Mouse (Mus musculus) midbrain, embryonic 12.5 days (tissue): ENCODE data around the gene Uqcrc2. TPM values are rescaled to one million over a fixed set of nuclear protein-coding genes. Genes with fewer than 3 reads are reported as not detected.

Source experiments
- ATAC-seq: fragments of 200-750 bp; cut with Nextera tagmentation; 2 replicates; pipeline ENCODE4 v1.8.0; 2017; ENCODE audit warnings: low read depth, moderate TSS enrichment, moderate library complexity; ENCODE audit not compliant: low FRiP score
- H3K27ac ChIP-seq: fragments of 300-500 bp; sonication (generic); replicated peaks from 2 replicates; pipeline ENCODE4 v1.5.1; 2016; ENCODE audit warnings: mild to moderate bottlenecking
- H3K27me3 ChIP-seq: fragments of 300-500 bp; sonication (generic); 2 replicates; pipeline ENCODE4 v1.6.1; 2016; ENCODE audit warnings: mild to moderate bottlenecking
- H3K36me3 ChIP-seq: fragments of 300-500 bp; sonication (generic); 2 replicates; pipeline ENCODE4 v1.6.1; 2016
- H3K4me1 ChIP-seq: fragments of 300-500 bp; sonication (generic); 2 replicates; pipeline ENCODE4 v1.6.1; 2016
- H3K4me2 ChIP-seq: fragments of 300-500 bp; sonication (generic); replicated peaks from 2 replicates; pipeline ENCODE4 v1.6.1; 2016; ENCODE audit warnings: mild to moderate bottlenecking, moderate library complexity
- H3K4me3 ChIP-seq: fragments of 300-500 bp; sonication (generic); 2 replicates; pipeline ENCODE4 v1.5.1; 2016; ENCODE audit warnings: mild to moderate bottlenecking
- H3K9ac ChIP-seq: fragments of 300-500 bp; sonication (generic); replicated peaks from 2 replicates; pipeline ENCODE4 v1.6.1; 2016; ENCODE audit warnings: mild to moderate bottlenecking, moderate library complexity
- H3K9me3 ChIP-seq: fragments of 300-500 bp; sonication (generic); 2 replicates; pipeline ENCODE4 v1.6.1; 2016; ENCODE audit warnings: mild to moderate bottlenecking
- WGBS: fragments of 180-500 bp; shearing (Covaris S2); methylation state at CpG from one replicate; pipeline ENCODE4 v1.1.7; 2016; 5-methylcytosine and 5-hydroxymethylcytosine counted together
- polyA plus RNA-seq: library from polyadenylated mRNA; unstranded; fragments of >200 nt; fragmentation: Nextera tagmentation; extraction: Ambion mirVana; gene quantifications from 2 replicates; pipeline ENCODE4 v1.2.1, GENCODE M21; 2016

Uqcrc2 gene
- 169 and 175 TPM in 2 replicates for polyA plus RNA-seq

DNA sequence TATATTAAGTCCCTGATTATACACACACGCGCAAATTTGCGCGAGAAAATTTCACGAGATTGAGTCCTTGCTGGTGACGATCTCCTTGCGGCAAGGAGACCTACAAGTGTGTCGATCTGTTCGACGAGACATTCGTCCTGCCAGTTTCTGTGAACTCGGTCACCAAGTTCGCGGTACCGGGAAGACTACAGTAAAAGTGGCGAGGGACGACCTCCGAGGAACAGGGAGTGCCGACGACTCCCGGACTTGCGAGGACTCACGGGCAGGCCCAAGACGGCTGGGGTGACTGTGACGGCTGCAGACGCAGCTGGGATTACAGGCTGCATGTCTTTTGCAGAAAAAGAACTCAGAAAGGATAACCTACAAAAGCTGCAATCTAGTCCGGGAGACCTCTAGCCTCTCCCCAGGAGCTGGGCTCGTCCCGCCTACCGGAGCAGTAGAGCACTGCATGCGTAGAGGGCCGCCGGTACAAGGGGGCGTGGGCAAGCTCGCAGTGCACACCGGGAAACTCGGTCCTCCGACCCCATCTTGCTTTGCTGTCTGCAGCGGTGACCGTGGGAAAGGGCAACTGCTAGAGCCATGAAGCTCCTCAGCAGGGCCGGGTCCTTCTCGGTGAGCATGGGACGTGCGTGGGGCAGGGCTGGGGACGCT, at the start of gene Uqcrc2:
TSS of gene Uqcrc2 (plus strand) at position 466 of the 651 bp plus-strand sequence.
- Histone ChIP-seq H3K27me3 (no peaks in the 10 kb centered on the region), H3K27ac (peak within 1 kb of the TSS; percentile 86), H3K9me3 (no peaks in the 10 kb centered on the region), H3K4me1 (peaks cover 18% of the 10 kb centered on the region), H3K9ac (peak within 1 kb of the TSS; percentile 92), H3K36me3 (peaks cover 17% of the 10 kb centered on the region), H3K4me3 (peak within 1 kb of the TSS; percentile 94), H3K4me2 (peak within 1 kb of the TSS; percentile 86)
- under 1% methylated on average over 45 of the region's 45 CpGs for WGBS
- ATAC-seq = peak; percentile 99

DNA sequence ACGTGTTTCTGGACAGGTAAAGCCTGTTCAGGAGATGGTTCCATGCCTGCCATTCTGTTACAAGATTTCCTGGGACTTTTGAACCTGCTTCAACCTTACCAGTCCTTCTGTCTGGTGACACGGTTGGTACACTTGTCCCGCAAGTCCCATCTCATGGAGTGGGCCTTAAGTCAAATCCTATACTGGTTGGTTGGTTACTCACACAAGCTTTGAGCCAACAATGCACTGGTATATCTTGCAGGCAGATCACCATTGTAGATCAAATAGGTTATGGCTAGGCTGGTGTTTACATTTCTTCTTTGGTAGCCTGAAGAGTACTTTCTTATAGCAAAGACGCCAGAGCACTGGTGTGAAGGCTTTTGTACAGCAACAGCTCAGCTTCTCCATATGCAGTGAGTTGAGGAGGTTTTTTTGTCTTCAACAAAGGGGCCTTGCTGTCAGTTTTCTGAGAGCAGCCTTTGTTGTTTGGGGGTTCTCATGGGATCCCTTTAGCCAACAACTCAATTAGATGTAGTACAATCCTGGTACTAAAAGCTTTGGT, 37.7 kb upstream of the Uqcrc2 start:
- Histone ChIP-seq H3K4me2 (peak overlapping the region; percentile 54), H3K27ac (peak overlapping the region; percentile 15; the same call in 1 of the 2 replicates), H3K4me3 (peak overlapping the region; percentile 37), H3K4me1 (no peaks in the 10 kb centered on the region), H3K9ac (peak overlapping the region; percentile 24), H3K36me3 (no peaks in the 10 kb centered on the region), H3K27me3 (peaks cover 3% of the 10 kb centered on the region; the same call in 1 of the 2 replicates), H3K9me3 (no peaks in the 10 kb centered on the region)
- peak; percentile 28; the same call in 1 of the 2 replicates for ATAC-seq
- 72% methylated on average over 4 of the region's 4 CpGs for WGBS

DNA sequence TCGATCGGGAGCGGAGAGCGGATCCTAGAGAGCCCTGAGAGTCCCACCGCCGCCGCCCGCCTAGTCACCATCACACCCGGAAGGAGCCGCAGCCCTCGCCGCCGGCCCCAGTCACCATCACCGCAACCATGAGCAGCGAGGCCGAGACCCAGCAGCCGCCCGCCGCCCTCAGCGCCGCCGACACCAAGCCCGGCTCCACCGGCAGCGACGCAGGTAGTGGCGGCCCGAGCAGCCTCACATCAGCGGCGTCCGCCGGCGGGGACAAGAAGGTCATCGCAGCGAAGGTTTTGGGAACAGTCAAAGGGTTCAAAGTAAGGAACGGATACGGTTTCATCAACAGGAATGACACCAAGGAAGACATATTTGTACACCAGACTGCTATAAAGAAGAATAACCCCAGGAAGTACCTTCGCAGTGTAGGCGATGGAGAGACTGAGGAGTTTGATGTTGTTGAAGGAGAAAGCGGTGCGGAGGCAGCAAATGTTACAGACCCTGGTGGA, 37.2 kb upstream of the Uqcrc2 start:
- Histone ChIP-seq H3K9ac (peak overlapping the region; percentile 24), H3K4me2 (peak overlapping the region; percentile 54), H3K36me3 (no peaks in the 10 kb centered on the region), H3K9me3 (no peaks in the 10 kb centered on the region), H3K4me1 (no peaks in the 10 kb centered on the region), H3K27ac (peak overlapping the region; percentile 15; the same call in 1 of the 2 replicates), H3K4me3 (peak overlapping the region; percentile 37), H3K27me3 (peaks cover 3% of the 10 kb centered on the region; the same call in 1 of the 2 replicates)
- WGBS = 5% methylated on average over 41 of the region's 41 CpGs
- peak; percentile 86 for ATAC-seq

DNA sequence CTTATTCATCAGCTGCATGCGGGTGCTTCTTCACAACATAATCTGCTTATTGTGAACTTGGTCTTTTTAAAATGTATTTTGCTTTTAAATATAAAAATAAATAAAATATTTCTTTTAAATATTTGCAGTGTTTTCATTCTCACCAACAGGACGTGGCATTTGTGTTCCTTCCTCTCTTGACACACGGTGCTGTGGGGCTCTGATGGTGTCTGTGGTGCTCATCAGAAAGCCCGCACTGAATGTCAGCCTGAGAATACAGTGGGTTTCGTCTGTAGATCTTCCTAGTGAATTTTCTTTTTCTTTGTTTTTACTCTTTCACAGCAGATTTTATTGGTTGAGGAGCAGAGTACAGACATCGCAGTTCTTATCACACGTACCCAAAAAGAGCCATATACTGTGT, 36.6 kb upstream of the Uqcrc2 start:
- H3K9me3 ChIP-seq = no peaks in the 10 kb centered on the region
- WGBS = 78% methylated on average over 7 of the region's 7 CpGs
- peak overlapping the region; percentile 37 for H3K4me3 ChIP-seq
- no peaks in the 10 kb centered on the region for H3K4me1 ChIP-seq
- peak overlapping the region; percentile 54 for H3K4me2 ChIP-seq
- H3K36me3 ChIP-seq = no peaks in the 10 kb centered on the region
- H3K27ac ChIP-seq = no peak overlapping the region
- ATAC-seq = no peak
- H3K27me3 ChIP-seq = peaks cover 3% of the 10 kb centered on the region; the same call in 1 of the 2 replicates
- no peak overlapping the region for H3K9ac ChIP-seq

DNA sequence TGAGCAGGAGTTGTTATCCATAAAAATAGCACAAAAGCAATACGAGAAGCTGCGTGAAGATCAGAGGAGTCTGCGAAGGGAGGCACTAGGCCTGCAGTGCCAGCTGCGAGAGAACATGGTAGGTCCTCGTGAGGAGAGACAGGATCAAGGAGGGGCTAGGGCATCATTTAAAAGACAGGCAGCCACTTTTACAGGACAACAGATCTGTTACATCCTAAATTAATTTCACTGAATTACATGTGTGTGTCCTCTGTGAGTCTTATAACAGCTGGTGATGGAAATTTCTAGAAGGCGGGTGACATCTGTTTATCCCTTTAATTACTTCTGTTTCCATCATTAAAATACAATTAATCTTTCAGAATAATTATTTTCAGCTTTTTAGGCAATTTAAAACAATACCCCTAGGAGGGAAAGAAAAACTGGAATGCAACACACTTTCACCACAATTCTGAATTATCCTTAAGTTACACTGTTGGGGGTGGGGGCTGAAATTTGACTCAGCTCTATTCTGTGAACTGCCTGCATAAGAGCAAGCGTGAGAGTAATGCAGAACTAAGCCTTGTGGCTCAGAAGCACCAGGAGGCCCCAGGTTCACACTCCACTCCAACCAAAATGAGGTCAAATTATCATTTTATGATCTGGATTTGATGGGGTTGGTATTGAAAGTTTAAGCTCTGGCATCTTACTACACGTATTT, 14.8 kb upstream of the Uqcrc2 start:
- no peaks in the 10 kb centered on the region for H3K36me3 ChIP-seq
- H3K9me3 ChIP-seq = no peaks in the 10 kb centered on the region
- 78% methylated on average over 8 of the region's 8 CpGs for WGBS
- H3K9ac ChIP-seq = no peak overlapping the region
- no peak for ATAC-seq
- H3K4me3 ChIP-seq = no peak overlapping the region
- H3K4me2 ChIP-seq = no peak overlapping the region
- no peak overlapping the region for H3K27ac ChIP-seq
- H3K4me1 ChIP-seq = no peaks in the 10 kb centered on the region
- no peaks in the 10 kb centered on the region for H3K27me3 ChIP-seq

DNA sequence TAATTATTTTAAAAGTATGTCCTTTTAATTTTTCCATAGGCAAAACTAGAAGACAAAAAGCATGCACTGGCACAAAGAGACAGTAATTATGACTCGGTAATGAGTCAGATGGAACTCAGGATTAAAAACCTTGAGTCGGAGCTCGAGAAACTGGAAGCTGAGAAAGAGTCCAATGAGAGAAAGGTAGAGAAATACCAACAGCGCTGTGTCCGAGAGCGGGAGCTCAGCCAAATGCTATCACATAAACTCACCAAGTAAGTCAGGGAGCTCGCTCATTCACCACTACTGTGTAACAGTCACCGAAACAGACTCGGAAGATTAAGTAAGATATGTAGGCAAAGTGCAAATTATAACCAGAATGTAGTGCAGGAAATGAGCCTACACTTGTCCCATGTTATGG, 14.1 kb upstream of the Uqcrc2 start:
- Histone ChIP-seq H3K36me3 (no peaks in the 10 kb centered on the region), H3K9me3 (no peaks in the 10 kb centered on the region), H3K9ac (no peak overlapping the region), H3K4me2 (no peak overlapping the region), H3K4me3 (no peak overlapping the region), H3K27me3 (no peaks in the 10 kb centered on the region), H3K4me1 (no peaks in the 10 kb centered on the region), H3K27ac (no peak overlapping the region)
- 92% methylated on average over 9 of the region's 9 CpGs for WGBS
- no peak for ATAC-seq

DNA sequence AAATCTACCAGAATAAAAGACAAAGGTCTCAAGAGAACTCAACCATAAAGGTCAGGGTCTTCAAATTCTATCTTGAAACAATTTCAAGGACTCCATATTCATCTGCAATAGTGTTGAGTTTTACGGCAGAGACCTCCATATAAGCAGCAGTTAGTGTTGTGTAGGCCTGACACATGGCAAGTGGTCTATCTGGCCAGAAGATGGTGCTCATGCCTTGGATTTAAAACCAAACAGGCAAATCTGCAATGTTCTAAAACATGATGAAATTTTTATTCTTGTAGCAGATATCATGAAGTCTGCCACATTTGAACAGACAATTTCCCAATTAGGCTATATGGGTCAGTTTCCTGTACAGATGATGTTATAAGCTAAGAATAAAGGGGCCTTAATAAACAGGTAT, 2.5 kb upstream of the Uqcrc2 start:
- Histone ChIP-seq H3K9ac (no peak overlapping the region), H3K4me2 (no peak overlapping the region), H3K27ac (no peak overlapping the region), H3K4me3 (no peak overlapping the region), H3K36me3 (no peaks in the 10 kb centered on the region), H3K27me3 (no peaks in the 10 kb centered on the region), H3K9me3 (no peaks in the 10 kb centered on the region), H3K4me1 (peaks cover 18% of the 10 kb centered on the region)
- ATAC-seq = no peak
- 74% methylated on average over 1 of the region's 1 CpGs for WGBS

DNA sequence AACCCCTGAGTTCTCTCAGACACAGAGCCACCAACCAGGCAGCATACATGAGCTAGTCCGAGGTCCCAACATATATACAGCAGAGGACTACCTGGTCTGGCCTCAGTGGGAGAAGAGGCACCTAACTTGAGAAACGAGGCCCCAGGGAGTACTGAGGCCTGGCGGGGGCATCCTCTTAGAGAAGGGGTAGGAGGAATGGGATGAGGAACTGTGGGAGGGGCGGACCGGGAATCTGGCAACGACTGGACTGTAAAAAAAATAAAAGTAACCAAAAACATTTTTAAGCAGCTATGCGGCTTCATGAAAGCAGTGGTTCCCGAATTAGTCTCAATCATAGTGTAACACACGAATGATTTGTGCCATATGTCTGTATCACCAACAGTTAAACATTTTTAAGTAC, 675 bp upstream of the Uqcrc2 start:
- H3K36me3 ChIP-seq = peaks cover 11% of the 10 kb centered on the region
- peak overlapping the region; percentile 92 for H3K9ac ChIP-seq
- no peak for ATAC-seq
- H3K4me3 ChIP-seq = peak overlapping the region; percentile 94
- no peaks in the 10 kb centered on the region for H3K27me3 ChIP-seq
- H3K27ac ChIP-seq = peak overlapping the region; percentile 86; the same call in 1 of the 2 replicates
- WGBS = 10% methylated on average over 9 of the region's 9 CpGs
- no peaks in the 10 kb centered on the region for H3K9me3 ChIP-seq
- peak overlapping the region; percentile 86 for H3K4me2 ChIP-seq
- peaks cover 18% of the 10 kb centered on the region for H3K4me1 ChIP-seq

DNA sequence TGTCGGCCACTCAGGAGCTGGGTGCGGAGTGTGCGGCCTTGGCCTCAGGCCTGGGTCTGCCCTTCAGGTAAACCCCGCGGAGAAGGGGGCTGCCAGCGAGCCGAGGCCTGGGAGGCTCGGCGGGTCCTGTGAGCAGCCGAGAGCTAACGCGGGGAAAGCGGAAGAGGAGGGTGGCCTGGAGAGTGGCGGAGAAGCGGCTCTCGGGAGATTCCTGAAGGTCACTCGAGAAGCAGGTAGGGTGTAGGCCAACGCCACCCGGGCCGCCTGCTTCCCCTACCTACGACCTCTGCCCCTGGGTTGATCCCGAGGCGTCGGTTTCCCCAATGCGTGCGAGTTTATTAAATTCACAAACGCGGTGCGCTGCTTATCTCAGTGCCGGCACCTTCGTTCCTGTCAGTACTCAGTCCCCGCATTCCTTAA, 396 bp downstream of the Uqcrc2 start:
- under 1% methylated on average over 32 of the region's 32 CpGs for WGBS
- peak; percentile 89 for ATAC-seq

DNA sequence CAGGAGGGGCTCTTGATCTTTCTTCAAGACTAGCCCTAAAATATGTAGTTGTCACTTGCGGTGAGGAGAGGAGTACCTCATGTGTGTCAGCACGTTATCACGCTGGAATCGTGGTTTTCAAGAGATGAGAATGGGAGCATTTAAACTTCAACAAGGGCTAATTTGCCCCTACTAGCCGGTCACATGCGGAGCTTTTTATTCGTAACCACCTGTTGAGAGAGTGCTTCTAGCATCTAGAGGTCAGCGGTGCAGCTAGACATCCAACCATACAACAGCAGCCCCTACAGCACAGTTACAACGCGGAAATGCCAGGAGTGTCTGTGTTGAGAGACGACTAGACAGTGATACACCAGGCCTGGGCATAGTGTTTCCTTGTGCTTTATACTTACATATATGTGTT, 845 bp downstream of the Uqcrc2 start:
- no peak for ATAC-seq
- peak overlapping the region; percentile 86 for H3K4me2 ChIP-seq
- WGBS = under 1% methylated on average over 11 of the region's 11 CpGs

More for the DNA sequence above, 396 bp downstream of the Uqcrc2 start:
- Histone ChIP-seq H3K36me3 (peaks cover 22% of the 10 kb centered on the region), H3K4me3 (peak overlapping the region; percentile 94), H3K9me3 (no peaks in the 10 kb centered on the region), H3K4me2 (peak overlapping the region; percentile 86), H3K27ac (peak overlapping the region; percentile 86), H3K9ac (peak overlapping the region; percentile 92), H3K4me1 (peaks cover 18% of the 10 kb centered on the region), H3K27me3 (no peaks in the 10 kb centered on the region)

DNA sequence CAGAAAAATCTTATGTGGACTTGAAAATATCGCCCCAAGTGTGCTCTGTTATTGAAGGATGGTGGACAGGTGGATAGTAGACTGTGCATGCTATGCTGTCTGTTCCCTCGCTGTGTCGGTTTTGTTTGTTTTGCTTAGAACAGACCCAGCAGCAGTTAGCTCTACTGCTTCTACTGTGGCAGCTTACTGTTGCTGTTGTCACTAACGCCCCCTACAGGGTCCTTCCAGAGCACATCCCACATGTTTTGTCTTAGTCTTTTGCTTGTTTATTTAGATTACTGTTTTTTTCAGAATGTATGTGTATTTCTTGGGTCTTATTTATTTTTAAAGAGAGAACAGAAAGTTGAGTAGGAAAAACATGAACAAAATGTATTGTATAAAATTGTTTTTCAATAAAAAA, 8.2 kb downstream of the Uqcrc2 start:
- no peaks in the 10 kb centered on the region for H3K9me3 ChIP-seq
- WGBS = 65% methylated on average over 4 of the region's 4 CpGs
- peaks cover 72% of the 10 kb centered on the region for H3K36me3 ChIP-seq

More for the DNA sequence above, 845 bp downstream of the Uqcrc2 start:
- Histone ChIP-seq H3K27me3 (no peaks in the 10 kb centered on the region), H3K27ac (no peak overlapping the region), H3K36me3 (peaks cover 25% of the 10 kb centered on the region), H3K9me3 (no peaks in the 10 kb centered on the region), H3K4me3 (peak overlapping the region; percentile 94), H3K9ac (peak overlapping the region; percentile 92), H3K4me1 (peaks cover 18% of the 10 kb centered on the region)

DNA sequence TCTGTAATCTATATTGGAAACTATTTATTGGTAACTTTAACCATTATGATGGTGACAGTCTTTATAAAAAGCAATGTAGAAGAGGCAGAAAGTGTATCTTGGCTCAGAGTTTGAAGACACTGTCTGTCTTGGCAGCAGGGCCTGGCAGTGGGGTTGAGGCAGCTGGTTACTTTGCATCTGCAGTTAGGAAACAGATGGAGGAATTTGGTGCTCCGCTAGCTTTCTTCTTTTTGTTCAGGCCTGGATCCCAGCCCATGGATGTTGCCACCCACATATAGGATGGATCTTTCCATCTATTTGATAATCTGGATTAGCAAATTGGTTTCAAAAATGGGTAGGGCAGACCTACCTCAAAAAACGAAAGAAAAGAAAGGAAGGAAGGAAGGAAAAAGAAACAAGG, 12.9 kb downstream of the Uqcrc2 start:
- H3K27me3 ChIP-seq = no peaks in the 10 kb centered on the region
- WGBS = 94% methylated on average over 2 of the region's 2 CpGs
- H3K4me3 ChIP-seq = no peak overlapping the region
- peaks cover 82% of the 10 kb centered on the region for H3K36me3 ChIP-seq
- H3K9ac ChIP-seq = no peak overlapping the region
- no peak overlapping the region for H3K4me2 ChIP-seq
- no peaks in the 10 kb centered on the region for H3K9me3 ChIP-seq
- no peak overlapping the region for H3K27ac ChIP-seq
- no peak for ATAC-seq
- no peaks in the 10 kb centered on the region for H3K4me1 ChIP-seq

More for the DNA sequence above, 8.2 kb downstream of the Uqcrc2 start:
- no peak for ATAC-seq
- no peaks in the 10 kb centered on the region for H3K4me1 ChIP-seq
- no peak overlapping the region for H3K4me3 ChIP-seq
- H3K4me2 ChIP-seq = no peak overlapping the region
- no peak overlapping the region for H3K27ac ChIP-seq
- no peak overlapping the region for H3K9ac ChIP-seq
- no peaks in the 10 kb centered on the region for H3K27me3 ChIP-seq
